Mouse (Mus musculus) ES-Bruce4 (cell line): Measurements from ENCODE around the gene Smug1. TPM values are rescaled to one million over a fixed set of nuclear protein-coding genes. Genes with fewer than 3 reads are reported as not detected.

Experiments used
- H3K27ac ChIP-seq: 2 replicates; pipeline ENCODE4 v1.5.1; 2012; ENCODE audit warnings: low read length, inconsistent platforms; ENCODE audit not compliant: insufficient read depth
- H3K27me3 ChIP-seq: 2 replicates; pipeline ENCODE4 v1.6.1; 2012; ENCODE audit warnings: mild to moderate bottlenecking, low read length, inconsistent platforms; ENCODE audit not compliant: control insufficient read depth, poor library complexity, insufficient read depth, severe bottlenecking
- H3K36me3 ChIP-seq: 2 replicates; pipeline ENCODE4 v1.6.1; 2012; ENCODE audit warnings: inconsistent platforms, mild to moderate bottlenecking, low read length, moderate library complexity; ENCODE audit not compliant: control insufficient read depth, poor library complexity, insufficient read depth, severe bottlenecking
- H3K4me1 ChIP-seq: one replicate; pipeline ENCODE4 v1.8.1; 2011; ENCODE audit warnings: low read length; ENCODE audit not compliant: control insufficient read depth, insufficient read depth
- H3K4me3 ChIP-seq: 2 replicates; pipeline ENCODE4 v1.5.1; 2011; ENCODE audit warnings: low read depth, mild to moderate bottlenecking, low read length
- H3K9ac ChIP-seq: 2 replicates; pipeline ENCODE4 v1.6.1; 2012; ENCODE audit warnings: low read depth, mild to moderate bottlenecking, inconsistent platforms; ENCODE audit not compliant: poor library complexity, severe bottlenecking
- H3K9me3 ChIP-seq: replicated peaks from 2 replicates; pipeline ENCODE4 v1.6.1; 2012; ENCODE audit warnings: mild to moderate bottlenecking, low read length, inconsistent platforms; ENCODE audit not compliant: control insufficient read depth, poor library complexity, insufficient read depth, severe bottlenecking
- CTCF ChIP-seq: IDR thresholded peaks from one replicate; pipeline ENCODE4 v1.8.1; 2011; ENCODE audit warnings: low read depth, low read length
- EP300 ChIP-seq: IDR thresholded peaks from 2 replicates; pipeline ENCODE4 v1.6.1; 2011; ENCODE audit warnings: low read depth, low read length; ENCODE audit not compliant: insufficient read depth
- POLR2A ChIP-seq: IDR thresholded peaks from one replicate; pipeline ENCODE4 v1.8.1; 2011; ENCODE audit warnings: low read length; ENCODE audit not compliant: insufficient read depth
- polyA plus RNA-seq: library from polyadenylated mRNA; stranded (reverse); fragments of >200 nt; gene quantifications from 2 replicates; pipeline ENCODE4 v1.2.4, GENCODE M21; 2011; ENCODE audit warnings: low read depth; ENCODE audit not compliant: missing spikeins, insufficient read depth, insufficient read length

The Smug1 gene
- polyA plus RNA-seq, 1 experiment: 15.3 TPM

DNA sequence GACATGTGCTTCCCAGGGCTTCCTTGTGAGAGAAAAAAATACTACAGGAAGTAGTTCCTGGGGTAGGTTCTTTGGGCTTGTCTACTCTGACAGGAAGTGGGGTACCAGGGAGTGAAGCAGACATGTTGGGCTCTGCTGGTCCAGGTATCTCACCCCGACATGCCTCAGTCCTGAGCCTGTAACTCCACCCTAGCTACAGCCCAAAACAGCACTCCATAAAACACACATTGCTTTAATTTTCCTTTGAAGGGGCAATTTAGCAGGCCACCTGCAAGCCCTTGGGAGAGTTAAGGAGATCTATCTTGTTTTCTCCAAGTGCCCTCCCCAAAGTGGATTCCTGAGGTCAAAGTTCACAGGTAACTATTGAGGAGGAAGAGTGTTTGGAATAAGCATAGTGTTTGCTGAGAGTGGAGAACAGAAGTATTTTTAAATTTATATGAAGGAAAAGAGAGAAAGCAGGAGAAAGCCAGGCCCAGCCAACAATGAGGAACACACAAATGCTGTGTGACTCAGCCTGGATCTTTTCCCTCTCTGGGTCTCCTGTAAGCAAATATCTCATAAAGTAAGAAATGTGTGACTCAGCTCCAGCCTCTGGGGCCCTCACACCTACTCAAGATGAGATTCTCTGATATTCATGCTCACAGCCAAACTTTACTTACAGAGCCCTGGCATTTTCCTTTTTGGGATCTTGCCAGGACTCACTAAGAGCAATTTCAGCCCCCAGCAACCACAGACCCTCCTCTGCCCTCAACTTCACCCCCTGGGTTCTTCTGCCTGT lies 38.6 kb downstream of the Smug1 start:
- H3K9ac ChIP-seq: no peak overlapping the region
- no peaks in the 10 kb centered on the region for H3K4me1 ChIP-seq
- H3K4me3 ChIP-seq: no peak overlapping the region
- H3K9me3 ChIP-seq: no peaks in the 10 kb centered on the region; the same call in 1 of the 2 replicates
- H3K27ac ChIP-seq: no peak overlapping the region
- H3K27me3 ChIP-seq: no peaks in the 10 kb centered on the region
- H3K36me3 ChIP-seq: no peaks in the 10 kb centered on the region
- no peak for TF ChIP-seq CTCF
- no peak for TF ChIP-seq POLR2A
- no peak for TF ChIP-seq EP300

DNA sequence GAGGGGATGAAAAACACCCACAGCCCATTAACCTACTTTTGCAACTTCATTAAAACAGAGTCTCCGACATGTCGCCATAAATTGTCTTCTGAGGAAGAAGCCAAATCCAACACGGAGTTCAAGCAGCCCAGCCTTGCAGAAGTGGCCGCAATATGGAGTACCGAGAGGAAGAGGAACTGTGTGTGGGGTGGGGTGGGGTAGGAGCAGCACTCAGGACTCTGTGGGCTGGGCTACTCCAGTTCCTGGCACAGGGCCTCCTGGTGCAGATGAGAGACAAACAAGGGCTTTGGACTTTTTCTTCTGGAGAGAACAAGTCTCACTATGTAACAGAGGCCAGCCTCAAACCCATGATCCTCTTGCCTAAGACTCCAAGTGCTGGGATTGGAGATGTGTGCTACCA lies 40.9 kb downstream of the Smug1 start:
- Histone ChIP-seq H3K27ac (no peak overlapping the region), H3K4me3 (no peak overlapping the region), H3K9me3 (no peaks in the 10 kb centered on the region; the same call in 1 of the 2 replicates), H3K36me3 (no peaks in the 10 kb centered on the region), H3K27me3 (no peaks in the 10 kb centered on the region), H3K9ac (no peak overlapping the region), H3K4me1 (no peaks in the 10 kb centered on the region)
- TF ChIP-seq CTCF: no peak
- no peak for TF ChIP-seq POLR2A
- TF ChIP-seq EP300: no peak

DNA sequence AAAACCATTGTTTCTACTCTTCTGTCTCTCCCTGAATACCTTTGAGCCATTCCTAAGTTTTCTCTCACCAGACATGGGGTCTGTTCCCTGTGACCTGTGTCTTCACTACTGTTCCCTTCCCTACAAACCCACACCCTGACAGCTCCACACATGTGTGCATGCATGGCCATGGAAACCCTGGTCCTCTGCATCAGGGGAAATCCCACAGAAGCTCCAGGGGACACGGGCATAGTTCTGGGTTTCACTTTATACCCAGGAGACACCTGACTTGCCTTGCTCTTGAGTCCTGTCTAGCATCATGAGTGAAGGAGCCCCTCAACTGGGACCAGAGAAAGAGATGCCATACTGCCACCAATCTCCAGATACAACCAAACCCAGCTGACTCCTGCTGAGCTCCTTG lies 42.6 kb downstream of the Smug1 start:
- no peaks in the 10 kb centered on the region for H3K36me3 ChIP-seq
- H3K4me3 ChIP-seq: no peak overlapping the region
- H3K9ac ChIP-seq: no peak overlapping the region
- no peaks in the 10 kb centered on the region for H3K4me1 ChIP-seq
- H3K27me3 ChIP-seq: no peaks in the 10 kb centered on the region; the same call in 1 of the 2 replicates
- H3K27ac ChIP-seq: no peak overlapping the region
- no peaks in the 10 kb centered on the region; the same call in 1 of the 2 replicates for H3K9me3 ChIP-seq
- TF ChIP-seq EP300: no peak
- no peak for TF ChIP-seq POLR2A
- TF ChIP-seq CTCF: no peak

DNA sequence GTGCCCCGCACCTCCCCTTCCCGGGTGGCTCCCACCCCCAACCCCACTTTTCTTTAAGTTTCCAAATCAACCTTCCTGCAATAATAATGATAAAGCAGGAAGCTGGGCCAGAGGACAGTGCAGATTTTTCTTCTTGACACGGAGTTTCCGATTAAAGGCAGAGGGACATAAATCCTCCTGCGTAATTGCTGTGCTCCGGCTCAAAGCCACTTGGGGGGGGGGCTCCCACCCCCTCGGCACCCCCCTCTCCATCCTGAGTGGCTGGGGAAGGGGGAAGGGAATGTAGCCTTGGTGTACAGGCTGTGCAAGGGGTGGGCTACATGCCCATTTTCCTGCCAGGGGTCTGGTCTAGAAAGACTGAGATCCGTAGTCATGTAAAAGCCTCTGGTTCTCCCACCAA lies 43.5 kb downstream of the Smug1 start:
- no peaks in the 10 kb centered on the region; the same call in 1 of the 2 replicates for H3K27me3 ChIP-seq
- no peak overlapping the region for H3K4me3 ChIP-seq
- no peaks in the 10 kb centered on the region for H3K4me1 ChIP-seq
- no peaks in the 10 kb centered on the region for H3K36me3 ChIP-seq
- H3K9me3 ChIP-seq: no peaks in the 10 kb centered on the region; the same call in 1 of the 2 replicates
- H3K27ac ChIP-seq: no peak overlapping the region
- TF ChIP-seq CTCF (no peak), POLR2A (no peak), EP300 (no peak)
- no peak overlapping the region for H3K9ac ChIP-seq

DNA sequence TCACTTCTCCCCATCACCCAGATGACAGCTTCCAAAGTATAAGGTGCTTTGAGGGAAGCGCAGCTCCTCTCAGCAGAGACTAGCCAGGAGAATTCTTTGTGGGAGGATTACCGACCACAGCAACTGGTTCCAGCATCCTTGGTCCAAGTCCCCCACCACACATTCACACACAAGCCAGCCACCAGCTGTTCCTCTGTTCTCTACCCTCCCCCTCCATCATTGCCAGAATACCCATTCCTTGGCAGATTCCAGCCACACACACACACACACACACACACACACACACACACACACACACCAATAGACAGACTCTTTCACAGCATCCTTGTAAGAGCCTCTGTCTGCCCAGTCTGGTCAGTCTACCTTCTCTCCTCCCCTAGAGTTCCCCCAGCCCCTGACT lies 44.5 kb downstream of the Smug1 start:
- no peak overlapping the region for H3K9ac ChIP-seq
- H3K36me3 ChIP-seq: no peaks in the 10 kb centered on the region
- TF ChIP-seq CTCF: no peak
- TF ChIP-seq EP300: no peak
- TF ChIP-seq POLR2A: no peak
- no peaks in the 10 kb centered on the region; the same call in 1 of the 2 replicates for H3K9me3 ChIP-seq
- H3K4me1 ChIP-seq: no peaks in the 10 kb centered on the region
- no peak overlapping the region for H3K27ac ChIP-seq
- no peak overlapping the region for H3K4me3 ChIP-seq
- no peaks in the 10 kb centered on the region; the same call in 1 of the 2 replicates for H3K27me3 ChIP-seq

DNA sequence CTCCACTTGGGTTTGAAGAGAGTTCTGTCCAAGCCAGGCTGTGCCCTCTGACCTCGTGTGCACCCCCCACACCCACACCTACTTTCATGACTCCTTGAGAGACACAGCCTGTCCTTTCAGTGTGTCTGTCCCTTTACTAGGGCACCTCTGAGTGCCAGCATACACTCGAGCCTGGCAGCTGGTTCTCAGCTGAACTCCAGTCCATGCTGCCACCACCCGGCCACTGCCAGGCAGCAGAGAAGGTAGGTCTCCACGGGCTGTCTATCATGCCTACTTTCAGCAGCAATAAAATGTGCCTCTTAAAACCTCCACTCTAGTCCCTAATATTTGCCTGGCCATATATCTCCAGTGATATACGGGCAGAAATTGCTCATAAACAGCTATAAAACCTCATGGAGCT lies 45.5 kb downstream of the Smug1 start:
- H3K4me1 ChIP-seq: no peaks in the 10 kb centered on the region
- no peak for TF ChIP-seq CTCF
- TF ChIP-seq EP300: no peak
- no peak for TF ChIP-seq POLR2A
- H3K4me3 ChIP-seq: no peak overlapping the region
- H3K27me3 ChIP-seq: no peaks in the 10 kb centered on the region; the same call in 1 of the 2 replicates
- no peaks in the 10 kb centered on the region for H3K36me3 ChIP-seq
- H3K9ac ChIP-seq: no peak overlapping the region
- H3K9me3 ChIP-seq: no peaks in the 10 kb centered on the region
- no peak overlapping the region for H3K27ac ChIP-seq
